Mouse (Mus musculus): Measurements from ENCODE around the gene Tmem120b.
A peak's percentile ranks its signal among the peaks of the same experiment; 100 is the strongest.
"Not testable (repeated sequence)": the region's sequence is repeated elsewhere in the genome, so short reads cannot be mapped to it uniquely, and the experiment has no call there.

Tmem120b gene

DNA sequence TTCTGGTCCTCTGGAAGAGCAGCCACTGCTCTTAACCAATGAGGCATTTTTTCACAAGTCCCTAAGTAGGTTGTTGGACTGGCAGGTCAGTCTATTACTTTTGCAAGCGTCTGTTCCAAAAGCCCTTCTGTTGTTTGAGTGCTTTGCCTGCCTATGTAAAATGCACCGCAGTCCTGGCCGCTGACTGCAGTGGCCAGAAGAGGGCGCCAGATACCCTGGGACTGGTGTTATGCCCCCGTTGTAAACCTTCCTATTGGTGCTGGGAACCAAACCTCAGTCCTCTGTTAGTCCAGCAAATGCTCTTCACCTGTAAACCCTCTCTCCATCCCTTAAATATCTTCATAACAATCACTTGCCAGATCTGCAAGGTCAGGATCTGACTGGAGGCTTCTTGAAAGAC lies 16.5 kb upstream of the Tmem120b start:
- no peak for DNase-seq (ENCODE audit: low spot score in 2 of 2)

DNA sequence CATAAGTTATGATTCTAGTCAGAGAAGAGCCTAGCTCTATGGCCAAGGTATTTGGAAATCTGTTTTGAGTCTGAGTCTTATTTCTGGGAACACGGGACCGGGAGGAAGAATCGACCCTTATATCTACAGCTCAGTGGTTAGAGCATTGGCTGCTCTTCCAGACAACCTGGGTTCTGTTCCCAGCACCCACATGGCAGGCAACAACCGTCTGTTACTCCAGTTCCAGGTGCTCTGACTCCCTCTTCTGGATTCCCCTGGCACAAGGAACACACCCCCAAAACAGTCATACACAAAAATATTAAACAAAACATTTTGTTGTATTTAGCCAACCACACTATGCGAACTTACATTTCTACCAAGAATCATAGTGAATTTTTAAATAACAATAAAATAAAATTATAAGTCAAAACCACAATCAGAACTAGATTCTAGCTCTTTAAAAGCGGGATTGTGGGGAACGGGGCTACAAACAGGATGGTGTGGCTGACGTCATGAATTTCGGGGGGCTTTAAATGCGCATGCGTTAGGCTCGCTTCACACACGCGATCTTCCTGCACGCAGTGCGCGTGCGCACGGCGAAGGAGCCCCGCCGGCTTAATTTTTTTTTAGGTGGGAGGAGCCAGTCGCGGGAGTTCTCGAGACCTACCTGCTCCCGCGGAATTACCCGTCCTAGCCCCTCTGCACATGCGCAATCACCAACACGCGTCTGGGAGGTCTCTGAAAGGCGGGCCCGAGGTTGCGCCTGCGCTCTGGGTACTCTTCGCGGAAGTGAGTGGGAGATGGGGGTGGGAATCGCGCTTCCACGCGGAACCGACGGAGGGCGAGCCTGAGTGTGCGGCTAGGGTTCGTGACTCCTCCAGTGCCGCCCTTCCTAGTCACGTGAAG lies 10.6 kb upstream of the Tmem120b start:
- peak; percentile 99 to 100 for DNase-seq (ENCODE audit: low spot score in 2 of 2)

DNA sequence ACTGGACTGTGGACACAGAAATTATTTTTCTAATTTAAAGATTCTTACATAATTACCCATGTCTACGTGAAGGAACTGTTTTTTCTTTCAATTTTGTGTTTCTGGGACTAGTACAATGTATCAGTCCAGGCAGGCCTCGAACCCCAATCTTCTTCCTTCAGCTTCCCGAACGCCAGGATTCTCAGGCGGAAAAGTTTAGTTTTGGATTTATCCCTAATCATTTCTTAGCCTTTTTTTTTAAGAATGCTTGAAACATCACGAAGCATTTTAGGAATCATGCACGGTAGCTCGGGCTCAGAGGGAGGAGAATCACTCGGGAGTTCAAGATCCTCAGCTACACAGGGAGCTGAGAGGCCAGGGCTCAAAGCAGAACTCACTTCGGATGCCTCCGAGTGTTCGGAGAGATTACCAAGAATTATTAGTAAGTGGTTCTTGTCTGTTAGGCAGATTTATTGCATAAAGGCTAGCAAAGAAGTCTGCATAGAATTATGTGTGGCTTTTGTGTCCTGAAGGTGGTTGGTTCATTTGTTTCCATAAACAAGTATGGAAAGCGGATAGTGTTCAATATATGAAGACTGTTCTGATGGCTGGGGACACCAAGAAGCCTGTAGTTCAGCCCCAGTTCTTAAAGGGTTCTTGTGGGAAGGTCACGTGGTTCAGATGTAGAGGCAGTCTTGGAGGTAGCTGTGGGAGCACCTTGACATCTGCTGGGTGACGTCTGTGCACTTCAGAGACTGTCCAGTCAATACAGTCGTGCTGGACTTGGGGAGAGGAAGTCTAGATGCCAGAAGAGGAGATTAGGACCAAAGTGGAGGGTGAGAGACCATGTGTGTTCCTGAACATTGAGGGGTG lies 9.7 kb upstream of the Tmem120b start:
- DNase-seq (ENCODE audit: low spot score in 2 of 2), result no peak

DNA sequence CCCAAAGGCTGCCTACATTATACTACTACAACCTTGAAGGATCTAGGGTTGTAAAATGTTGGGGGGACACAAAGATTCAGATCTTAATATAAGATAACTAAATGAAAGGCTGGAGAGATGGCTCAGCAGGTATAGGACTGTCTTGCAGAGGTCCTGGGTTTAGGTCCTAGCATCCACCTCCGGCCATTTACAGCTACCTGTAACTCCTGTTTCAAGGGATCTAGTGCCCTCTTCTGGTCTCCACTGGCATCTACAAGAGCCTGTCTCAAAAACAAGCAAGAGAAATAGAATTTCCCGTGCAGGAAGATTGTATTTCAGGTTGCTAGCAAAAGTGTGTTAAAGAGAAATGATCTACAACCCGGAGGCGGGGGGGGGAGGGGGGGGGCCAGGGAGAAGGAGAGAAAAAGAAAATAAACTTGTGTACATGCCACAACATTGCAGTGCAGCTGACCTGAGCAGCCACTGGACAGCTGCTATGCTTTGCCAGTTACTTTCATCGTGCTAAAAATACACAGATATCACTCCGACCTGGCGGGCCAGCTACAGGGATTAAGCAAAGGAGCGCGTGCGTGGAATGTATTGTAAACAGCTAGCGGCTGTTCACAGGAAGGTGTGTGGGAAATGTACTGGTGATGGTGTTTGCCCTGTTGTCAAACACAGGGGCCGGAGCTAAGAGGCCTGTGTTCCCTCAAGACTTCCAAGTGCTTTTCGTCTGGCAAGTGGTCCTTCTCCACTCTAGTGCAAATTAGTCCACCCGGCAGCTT lies 8.3 kb upstream of the Tmem120b start:
- DNase-seq (ENCODE audit: low spot score in 2 of 2), result peak in 1 of 2 experiments; percentile 70

DNA sequence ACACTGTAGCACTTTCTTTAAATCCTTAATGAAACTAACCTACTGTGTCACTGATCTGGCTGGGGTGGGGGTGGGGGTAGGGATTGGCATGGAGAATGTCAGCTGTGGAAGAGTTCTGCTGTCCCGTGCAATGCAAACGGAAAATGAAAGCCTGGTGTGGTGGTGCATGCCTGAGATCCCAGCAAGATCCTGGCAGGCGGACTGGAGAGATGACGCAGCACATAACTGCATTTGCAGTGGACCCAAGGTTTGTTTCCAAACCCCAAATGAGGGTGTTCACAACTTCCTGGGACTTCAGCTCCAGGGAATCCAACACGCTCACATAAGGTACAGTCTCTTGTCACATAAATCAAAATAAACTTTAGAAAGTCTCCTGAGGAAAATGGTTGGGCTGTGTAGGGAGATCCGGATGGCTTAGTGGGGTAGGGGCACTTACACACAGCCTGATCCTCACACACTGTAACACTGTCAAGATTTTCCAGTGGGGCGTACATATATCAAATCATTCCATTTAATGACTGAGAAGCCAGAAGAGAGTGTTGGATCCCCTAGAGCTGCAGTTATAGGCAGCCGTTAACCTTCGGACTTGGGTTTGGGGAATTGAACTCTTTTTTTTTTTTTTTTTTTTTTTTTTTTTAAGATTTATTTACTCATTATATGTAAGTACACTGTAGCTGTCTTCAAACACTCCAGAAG lies 7.4 kb upstream of the Tmem120b start:
- no peak for DNase-seq (ENCODE audit: low spot score in 2 of 2)

DNA sequence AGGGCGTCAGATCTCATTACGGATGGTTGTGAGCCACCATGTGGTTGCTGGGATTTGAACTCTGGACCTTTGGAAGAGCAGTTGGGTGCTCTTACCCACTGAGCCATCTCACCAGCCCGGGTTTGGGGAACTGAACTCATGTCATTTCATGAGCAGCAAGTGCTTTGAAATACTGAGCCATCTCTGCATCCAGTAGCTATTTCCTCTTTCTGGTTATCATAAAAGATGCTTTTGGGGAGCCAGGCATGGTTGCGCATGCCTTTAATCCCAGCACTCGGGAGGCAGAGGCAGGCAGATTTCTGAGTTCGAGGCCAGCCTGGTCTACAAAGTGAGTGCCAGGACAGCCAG lies 6.8 kb upstream of the Tmem120b start:
- not testable (repeated sequence) for DNase-seq (ENCODE audit: low spot score in 2 of 2)

DNA sequence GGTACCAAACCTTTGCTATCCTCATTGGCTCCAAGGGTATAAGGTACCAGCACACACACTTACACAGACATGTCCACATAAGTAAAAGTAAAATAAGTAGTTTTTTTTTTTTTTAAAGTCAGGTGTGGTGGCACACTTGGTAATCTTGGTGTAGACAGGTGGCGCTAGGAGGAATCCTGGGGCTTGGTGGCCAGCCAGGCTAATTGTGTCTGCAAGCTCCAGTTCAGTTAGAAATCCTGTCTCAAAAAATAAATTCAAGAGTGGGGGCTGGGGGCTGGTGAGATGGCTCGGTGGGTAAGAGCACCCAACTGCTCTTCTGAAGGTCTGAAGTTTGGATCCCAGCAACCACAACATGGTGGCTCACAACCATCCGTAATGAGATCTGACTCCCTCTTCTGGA lies 5.1 kb upstream of the Tmem120b start:
- no peak for DNase-seq (ENCODE audit: low spot score in 2 of 2)

DNA sequence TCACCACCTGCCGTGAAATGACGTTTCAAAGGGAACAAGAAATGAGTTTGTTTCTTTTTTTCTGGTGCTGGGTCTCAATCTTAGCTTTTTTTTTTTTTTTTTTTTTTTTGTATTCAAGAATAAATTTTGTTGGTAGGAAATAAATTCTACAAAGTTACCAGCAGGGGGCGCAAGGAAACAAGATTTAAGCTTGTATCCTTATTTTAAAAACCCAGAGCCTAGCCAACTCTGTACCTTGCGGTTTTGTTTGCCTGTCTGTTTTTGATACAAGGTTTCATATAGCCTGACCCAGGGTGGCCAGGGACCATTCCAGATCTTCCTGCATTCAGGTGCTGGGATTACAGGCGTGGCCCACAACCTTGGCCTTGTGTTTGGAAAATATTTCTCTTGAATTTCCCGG lies 4.0 kb upstream of the Tmem120b start:
- DNase-seq (ENCODE audit: low spot score in 2 of 2), result peak in 1 of 2 experiments; percentile 86

DNA sequence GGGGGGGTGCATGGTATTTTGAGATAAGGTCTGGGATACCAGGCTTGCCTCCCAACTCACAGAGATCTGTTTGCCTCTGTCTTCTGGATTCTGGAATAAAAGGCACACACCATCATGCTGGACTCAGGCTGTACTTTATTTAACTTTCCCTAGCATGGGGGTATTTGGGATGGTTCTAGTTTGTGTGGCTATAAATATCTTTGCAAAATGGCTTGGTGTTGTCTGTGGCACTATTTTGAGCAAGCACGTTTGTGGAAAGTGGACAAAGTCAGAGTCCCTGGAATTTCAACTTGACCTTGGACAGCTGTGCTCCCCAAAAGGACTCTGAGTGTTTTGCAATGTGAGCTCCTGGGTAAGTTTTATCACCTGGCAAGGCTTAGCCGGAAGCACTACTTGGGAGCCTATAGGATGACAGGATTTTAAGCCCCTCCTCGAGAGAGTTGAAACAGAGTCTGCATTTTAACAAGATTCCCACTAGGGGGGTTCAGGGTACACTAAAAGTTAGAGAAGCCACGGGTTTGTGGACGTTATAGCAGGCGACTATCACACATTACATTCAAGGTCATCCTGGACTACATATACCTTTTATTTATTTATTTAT lies 720 bp upstream of the Tmem120b start:
- DNase-seq (ENCODE audit: low spot score in 2 of 2), result peak; percentile 56 to 74

DNA sequence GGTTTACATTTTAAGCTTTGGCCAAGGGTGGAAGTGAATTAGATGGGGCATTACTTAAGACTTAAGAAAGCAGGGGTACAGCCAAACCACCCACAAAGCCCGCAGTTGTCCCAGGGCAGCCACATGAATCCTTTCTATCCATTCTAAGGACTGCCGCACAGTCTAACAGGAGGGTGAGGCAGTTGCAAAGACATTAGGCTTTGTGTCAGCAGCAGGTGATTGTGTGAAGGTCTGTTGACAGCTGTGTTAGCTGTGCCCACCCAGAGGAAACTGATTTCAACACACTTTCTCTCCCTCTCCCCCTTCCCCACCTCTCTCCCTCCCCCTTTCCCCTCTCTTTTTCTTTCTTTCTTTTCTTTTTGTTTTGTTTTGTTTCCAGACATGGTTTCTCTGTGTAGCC lies 499 bp downstream of the Tmem120b start:
- DNase-seq (ENCODE audit: low spot score in 2 of 2), result no peak

DNA sequence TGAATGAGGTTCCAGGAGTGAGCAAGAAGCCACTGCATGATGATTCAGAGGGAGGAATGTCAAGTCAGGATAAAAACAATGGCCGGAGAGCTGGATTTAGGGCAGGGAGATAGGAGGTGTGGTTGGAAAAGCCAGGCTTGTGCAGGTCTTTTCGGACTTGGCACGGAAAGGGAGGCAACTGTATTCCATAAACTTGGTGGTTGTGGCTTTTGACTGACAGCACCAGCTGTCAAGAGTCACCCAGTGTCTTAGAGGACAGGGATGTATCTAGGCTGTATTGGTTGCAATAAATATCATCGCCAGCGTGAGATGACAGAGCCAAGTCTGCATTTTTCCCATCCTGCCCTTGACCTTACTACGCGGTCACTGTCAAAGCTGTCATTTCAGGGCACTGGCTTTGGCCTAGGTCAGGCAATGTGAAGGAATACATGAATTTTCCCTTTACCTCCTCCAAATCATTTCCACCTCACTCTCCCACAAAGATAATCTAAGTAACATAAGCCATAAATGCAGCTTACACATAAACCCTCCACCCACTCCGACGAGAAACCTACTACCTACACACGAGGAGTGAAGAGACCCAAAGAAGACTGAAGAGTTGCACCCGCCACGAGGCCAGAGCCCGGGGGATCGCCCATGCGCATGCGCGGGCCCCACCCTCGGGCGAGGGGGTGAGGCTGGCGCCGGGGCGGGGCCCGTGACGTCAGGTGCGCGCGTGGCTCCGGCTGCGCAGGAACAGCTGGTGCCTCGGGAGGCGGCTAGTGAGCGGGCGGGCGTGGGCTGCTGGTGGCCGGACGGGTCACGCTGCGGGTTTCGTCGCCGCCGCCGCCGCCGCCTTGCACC lies 7.6 kb downstream of the Tmem120b start:
- DNase-seq (ENCODE audit: low spot score in 2 of 2), result peak; percentile 94 to 98

DNA sequence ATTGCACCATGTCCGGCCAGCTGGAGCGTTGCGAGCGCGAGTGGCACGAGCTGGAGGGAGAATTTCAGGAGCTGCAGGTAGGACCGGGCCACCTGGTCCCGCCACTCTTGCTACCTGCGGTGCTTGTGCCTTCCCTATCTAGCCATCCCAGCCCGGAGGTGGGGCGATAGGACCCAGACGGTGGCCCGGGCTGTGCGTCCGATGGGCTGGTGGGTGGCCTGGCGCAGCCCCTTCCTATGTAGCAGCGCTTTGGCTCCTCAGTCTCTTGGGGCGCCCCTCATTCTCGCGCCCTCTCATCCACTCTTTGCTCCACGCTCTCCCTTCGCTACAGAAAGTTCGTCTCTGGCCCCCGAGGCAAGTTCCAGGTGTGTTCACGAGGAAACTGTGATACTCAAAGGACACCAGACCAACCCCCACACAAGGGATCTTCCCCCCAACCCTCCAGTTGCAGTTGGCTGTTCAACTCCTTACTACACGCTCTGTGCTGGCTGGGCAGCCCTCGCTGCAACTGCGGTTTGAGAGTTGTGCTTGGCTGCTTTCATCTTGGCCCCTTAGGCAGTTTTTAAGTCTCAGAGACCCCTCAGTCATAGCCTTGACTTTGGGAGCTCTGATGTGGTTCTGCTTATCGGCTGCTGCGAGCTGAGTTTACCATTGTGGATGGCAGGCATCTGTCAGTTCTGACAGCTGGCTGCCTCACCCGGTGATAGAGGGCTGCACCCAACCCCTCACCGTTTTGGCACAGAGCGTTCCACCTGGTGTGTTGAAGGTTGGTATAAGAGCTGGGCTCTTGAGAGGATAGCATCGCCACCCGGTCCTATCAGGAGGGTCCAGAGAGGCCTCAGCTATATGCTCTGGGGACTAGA lies 8.4 kb downstream of the Tmem120b start:
- DNase-seq (ENCODE audit: low spot score in 2 of 2), result peak; percentile 73 to 86

DNA sequence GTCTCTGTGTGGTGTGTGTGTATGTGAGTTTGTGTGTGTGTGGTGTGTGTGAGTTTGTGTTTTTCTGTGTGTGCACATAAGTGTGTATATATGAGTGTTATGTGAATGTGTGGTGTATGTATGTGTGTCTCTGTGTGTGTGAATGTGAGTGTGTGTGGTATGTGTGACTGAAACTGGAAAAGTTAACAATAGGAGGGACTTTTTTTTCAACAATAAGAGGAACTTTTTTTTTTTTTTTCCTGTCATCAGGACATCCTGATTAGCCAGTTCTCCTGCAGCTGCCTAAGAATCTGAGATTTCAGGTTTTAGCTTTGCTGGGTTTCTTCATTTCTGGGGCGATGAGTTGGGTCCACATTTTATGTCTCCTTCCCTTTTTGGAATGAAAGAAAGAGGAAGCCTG lies 11.4 kb downstream of the Tmem120b start:
- no peak for DNase-seq (ENCODE audit: low spot score in 2 of 2)

DNA sequence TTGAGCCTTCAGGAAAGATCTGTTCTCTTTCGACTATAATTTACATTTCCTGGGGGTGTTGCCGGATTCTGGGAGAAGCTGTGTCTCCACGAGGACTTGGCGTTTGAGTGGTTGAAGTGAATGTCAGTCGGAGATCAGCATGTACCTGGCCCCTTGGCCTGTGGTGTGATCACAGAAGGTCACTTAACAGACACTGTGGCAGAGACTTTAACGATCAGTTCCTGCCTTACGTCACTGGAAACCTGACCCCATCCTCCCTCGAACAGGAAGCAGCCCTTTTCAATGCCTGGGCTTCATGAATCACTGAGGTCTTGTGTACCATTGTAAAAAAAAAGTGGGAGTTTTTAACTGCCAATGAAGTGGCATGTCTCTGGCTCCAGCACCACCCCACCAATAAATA lies 11.8 kb downstream of the Tmem120b start:
- DNase-seq (ENCODE audit: low spot score in 2 of 2), result no peak

DNA sequence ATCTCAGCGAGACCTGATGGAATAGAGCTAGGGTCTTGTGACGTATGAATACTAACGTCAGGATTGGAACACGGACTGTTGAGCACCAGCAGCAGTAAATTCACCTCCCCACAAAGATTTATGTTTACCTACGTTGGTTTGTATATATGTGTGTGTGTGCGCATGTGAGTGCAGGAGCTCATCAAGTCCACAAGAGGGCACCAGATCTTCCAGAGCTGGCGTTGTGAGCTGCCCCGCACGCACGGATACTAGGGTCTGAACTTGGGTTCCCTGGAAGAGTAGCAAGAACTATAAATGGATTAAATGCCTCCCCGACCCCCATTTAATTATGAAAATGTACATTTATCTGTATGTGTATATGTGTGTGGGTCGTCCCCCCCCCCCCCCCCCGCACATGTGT lies 12.3 kb downstream of the Tmem120b start:
- DNase-seq (ENCODE audit: low spot score in 2 of 2), result no peak

DNA sequence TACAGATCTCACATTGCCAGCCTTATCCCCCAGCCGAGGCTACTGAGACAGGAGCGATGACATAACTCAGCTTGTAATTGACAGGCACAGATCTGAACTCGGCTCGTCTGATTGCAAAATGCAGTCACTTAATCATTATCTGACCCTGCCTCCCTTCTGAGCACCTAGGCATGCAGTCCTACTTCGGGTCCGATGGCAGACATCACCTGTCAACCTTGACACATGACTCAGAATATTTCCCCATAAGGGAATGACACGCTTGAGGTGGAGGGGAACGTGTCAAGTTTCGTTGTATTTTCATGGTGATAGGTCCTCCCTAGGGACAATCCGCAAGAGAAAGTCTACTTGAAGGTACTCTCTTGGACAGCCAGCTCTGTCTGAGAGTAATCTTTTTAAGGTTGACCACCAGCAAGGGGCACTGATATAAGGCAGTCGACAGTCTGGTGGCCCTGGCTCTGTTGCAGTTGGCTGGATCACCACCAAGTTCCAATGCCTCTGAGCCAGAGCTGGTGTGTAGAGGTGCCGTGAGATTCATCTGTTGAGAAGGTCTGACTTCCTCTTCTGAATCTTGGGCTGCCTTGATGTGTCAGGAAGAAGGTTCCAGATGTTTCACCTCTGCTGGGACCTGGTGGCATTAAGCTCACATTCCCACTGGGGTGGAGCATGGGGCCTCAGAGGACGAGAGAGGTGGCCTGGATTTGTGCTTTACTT lies 15.3 kb downstream of the Tmem120b start:
- no peak for DNase-seq (ENCODE audit: low spot score in 2 of 2)

DNA sequence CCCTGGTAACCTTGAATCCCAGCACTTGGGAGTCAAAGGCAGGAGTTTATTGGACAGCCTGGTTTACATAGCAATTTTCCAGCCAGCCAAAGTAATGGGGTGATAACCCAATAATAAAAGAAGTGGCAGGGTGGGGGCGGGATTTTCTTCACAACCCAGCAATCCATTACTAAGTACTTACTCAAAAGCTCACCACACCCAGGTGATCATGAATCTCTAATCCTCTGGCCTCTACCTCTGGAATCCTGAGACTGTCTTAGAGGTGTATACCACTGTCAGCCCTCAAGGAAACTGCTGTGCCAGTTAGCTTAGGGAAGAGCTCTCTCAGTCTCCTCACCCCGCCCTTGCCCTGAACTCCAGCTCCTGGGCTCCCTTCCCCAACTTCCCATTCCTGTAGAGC lies 18.3 kb downstream of the Tmem120b start:
- DNase-seq (ENCODE audit: low spot score in 2 of 2), result no peak

DNA sequence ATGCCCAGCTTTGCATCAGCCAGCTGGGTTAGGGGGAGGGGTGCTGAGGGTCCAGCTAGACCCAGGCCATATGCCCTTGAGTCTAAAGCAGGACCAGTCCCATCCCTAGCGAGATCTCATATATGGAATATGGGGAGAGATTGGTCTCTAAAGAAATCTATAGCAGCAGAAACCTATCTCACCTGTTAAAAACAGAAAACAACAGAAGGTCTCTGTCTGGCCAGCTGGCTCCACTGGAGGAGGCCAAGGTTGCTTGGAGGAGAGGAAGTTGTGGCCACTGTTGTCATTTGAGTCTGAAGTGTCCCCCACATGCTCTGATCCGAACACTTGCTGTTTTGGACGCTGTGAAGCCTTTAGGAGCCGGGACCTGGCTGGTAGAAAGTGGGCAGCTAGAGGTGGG lies 20.6 kb downstream of the Tmem120b start:
- DNase-seq (ENCODE audit: low spot score in 2 of 2), result no peak
